Mouse (Mus musculus) testis, adult 2 months (tissue): ENCODE measurements around the gene Sptbn1. TPM values are rescaled to one million over a fixed set of nuclear protein-coding genes. Genes with fewer than 3 reads are reported as not detected.

Experiments used
- H3K27ac ChIP-seq: fragments of 200-500 bp; 2 replicates; pipeline ENCODE4 v1.5.1; 2012; ENCODE audit warnings: low read depth, low read length; ENCODE audit not compliant: control insufficient read depth, insufficient read depth
- H3K27me3 ChIP-seq: fragments of 200-500 bp; 2 replicates; pipeline ENCODE4 v1.6.1; 2012; ENCODE audit warnings: mild to moderate bottlenecking, low read length, moderate library complexity; ENCODE audit not compliant: control insufficient read depth, insufficient read depth
- H3K36me3 ChIP-seq: fragments of 200-500 bp; 2 replicates; pipeline ENCODE4 v1.6.1; 2012; ENCODE audit warnings: mild to moderate bottlenecking, low read length; ENCODE audit not compliant: control insufficient read depth, insufficient read depth
- H3K4me1 ChIP-seq: fragments of 200-500 bp; 2 replicates; pipeline ENCODE4 v1.6.1; 2012; ENCODE audit warnings: low read length; ENCODE audit not compliant: control insufficient read depth, insufficient read depth
- H3K4me3 ChIP-seq: fragments of 200-500 bp; 2 replicates; pipeline ENCODE4 v1.5.1; 2012; ENCODE audit warnings: low read depth, mild to moderate bottlenecking, low read length, moderate library complexity, mixed read lengths; ENCODE audit not compliant: control insufficient read depth
- CTCF ChIP-seq: fragments of 200-500 bp; IDR thresholded peaks from 2 replicates; pipeline ENCODE4 v1.5.1; 2012; ENCODE audit warnings: low read depth, mild to moderate bottlenecking, inconsistent platforms, low read length, moderate library complexity; ENCODE audit not compliant: control insufficient read depth, insufficient read depth, insufficient replicate concordance
- POLR2A ChIP-seq: fragments of 200-500 bp; IDR thresholded peaks from 2 replicates; pipeline ENCODE4 v1.6.1; 2012; ENCODE audit warnings: low read depth, mild to moderate bottlenecking, inconsistent platforms, low read length, moderate library complexity; ENCODE audit not compliant: control insufficient read depth
- polyA plus RNA-seq: library from polyadenylated mRNA; depleted of rRNA; stranded (reverse); fragments of >200 nt; gene quantifications from 2 replicates; pipeline ENCODE4 v1.2.3, GENCODE M21; 2012

Gene Sptbn1
- polyA plus RNA-seq, 1 experiment: 21.8 TPM

- no peaks in the 10 kb centered on the region for H3K36me3 ChIP-seq
These were observed 124.9 kb downstream of the Sptbn1 start for GRCm38 (mm10) chr11:30143090-30143489.

GRCm38 (mm10) chr11:30139165-30139826 is 128.7 kb downstream of the Sptbn1 start:
- no peak for TF ChIP-seq POLR2A
- TF ChIP-seq CTCF: no peak
- Histone ChIP-seq H3K4me1 (no peaks in the 10 kb centered on the region; the same call in 1 of the 2 replicates), H3K27me3 (no peaks in the 10 kb centered on the region), H3K36me3 (no peaks in the 10 kb centered on the region), H3K27ac (no peak overlapping the region), H3K4me3 (no peak overlapping the region)

More at GRCm38 (mm10) chr11:30143090-30143489, 124.9 kb downstream of the Sptbn1 start:
- Histone ChIP-seq H3K27me3 (no peaks in the 10 kb centered on the region), H3K4me1 (no peaks in the 10 kb centered on the region; the same call in 1 of the 2 replicates), H3K27ac (peak overlapping the region; percentile 37), H3K4me3 (peak overlapping the region; percentile 37; the same call in 1 of the 2 replicates)
- TF ChIP-seq CTCF (no peak), POLR2A (no peak)

DNA sequence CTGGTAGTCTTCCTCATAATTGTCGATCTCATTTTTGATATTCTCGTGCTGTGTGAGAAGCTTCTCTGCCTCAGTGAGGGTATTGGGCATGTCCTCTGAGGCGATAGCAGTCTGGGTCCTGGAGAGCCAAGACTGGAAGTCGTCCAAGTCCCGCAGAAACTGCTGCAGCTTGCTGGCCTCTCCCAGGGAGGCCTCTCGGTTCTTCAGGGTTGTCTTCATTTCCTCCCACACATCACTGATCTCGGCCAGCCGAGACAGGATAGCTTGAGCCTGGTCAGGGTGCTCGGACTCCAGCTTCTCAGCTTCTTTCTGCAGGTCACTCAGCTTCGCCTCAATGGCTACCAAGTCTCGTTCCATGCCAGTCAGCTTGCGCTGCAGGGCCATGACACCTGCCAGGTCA is 130.9 kb downstream of the Sptbn1 start:
- no peak for TF ChIP-seq CTCF
- Histone ChIP-seq H3K27me3 (no peaks in the 10 kb centered on the region), H3K4me3 (no peak overlapping the region), H3K4me1 (no peaks in the 10 kb centered on the region; the same call in 1 of the 2 replicates), H3K27ac (no peak overlapping the region), H3K36me3 (no peaks in the 10 kb centered on the region)

DNA sequence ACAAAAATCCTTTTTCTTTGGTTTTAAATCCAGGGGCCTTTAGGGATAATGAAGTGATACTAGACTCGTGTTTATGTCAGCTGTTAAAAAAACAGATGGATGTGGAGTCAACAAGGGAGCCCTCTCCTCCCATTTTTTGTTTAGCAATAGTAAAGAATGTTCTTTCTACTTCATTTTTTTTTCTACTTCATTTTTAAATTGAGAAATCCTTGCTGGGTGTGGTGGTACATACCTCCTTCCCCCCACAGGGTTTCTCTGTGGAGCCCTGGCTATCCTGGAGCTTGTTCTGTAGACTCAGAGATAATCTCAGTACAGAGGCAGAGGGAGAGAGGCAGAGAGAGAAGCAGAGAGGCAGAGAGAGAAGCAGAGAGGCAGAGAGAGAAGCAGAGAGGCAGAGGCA is 133.9 kb downstream of the Sptbn1 start:
- Histone ChIP-seq H3K27me3 (no peaks in the 10 kb centered on the region), H3K4me3 (no peak overlapping the region), H3K36me3 (no peaks in the 10 kb centered on the region), H3K27ac (no peak overlapping the region), H3K4me1 (no peaks in the 10 kb centered on the region; the same call in 1 of the 2 replicates)
- TF ChIP-seq CTCF (no peak), POLR2A (no peak)

DNA sequence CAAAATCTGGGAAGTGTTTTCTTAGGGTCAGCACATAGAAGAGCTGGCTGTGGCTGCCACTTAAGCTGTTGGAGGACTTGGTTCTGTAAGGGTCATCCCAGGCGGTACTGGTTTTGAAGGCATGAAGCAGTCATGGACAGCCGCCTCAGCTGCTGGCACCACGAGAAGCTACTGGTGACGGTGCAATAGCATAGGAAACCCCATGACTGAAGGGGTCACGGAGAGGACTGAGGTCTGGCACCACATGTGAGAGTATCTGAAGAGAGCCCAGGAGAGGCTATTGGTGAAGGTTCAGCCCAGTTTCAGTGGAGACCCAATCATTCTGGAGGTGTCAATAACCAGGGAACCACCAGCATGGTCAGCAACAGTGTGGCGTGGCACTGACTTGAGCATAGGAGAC is 135.4 kb downstream of the Sptbn1 start:
- no peak for TF ChIP-seq POLR2A
- TF ChIP-seq CTCF: no peak
- Histone ChIP-seq H3K27me3 (no peaks in the 10 kb centered on the region), H3K36me3 (no peaks in the 10 kb centered on the region), H3K27ac (no peak overlapping the region), H3K4me1 (no peaks in the 10 kb centered on the region; the same call in 1 of the 2 replicates), H3K4me3 (no peak overlapping the region)

GRCm38 (mm10) chr11:30131640-30132039 is 136.3 kb downstream of the Sptbn1 start:
- H3K36me3 ChIP-seq: no peaks in the 10 kb centered on the region
- TF ChIP-seq CTCF (no peak), POLR2A (no peak)

GRCm38 (mm10) chr11:30129339-30129738 is 138.6 kb downstream of the Sptbn1 start:
- Histone ChIP-seq H3K27ac (no peak overlapping the region), H3K4me1 (no peaks in the 10 kb centered on the region), H3K36me3 (no peaks in the 10 kb centered on the region), H3K27me3 (no peaks in the 10 kb centered on the region), H3K4me3 (no peak overlapping the region)
- TF ChIP-seq CTCF (no peak), POLR2A (no peak)

More at GRCm38 (mm10) chr11:30131640-30132039, 136.3 kb downstream of the Sptbn1 start:
- Histone ChIP-seq H3K4me3 (no peak overlapping the region), H3K27me3 (no peaks in the 10 kb centered on the region), H3K27ac (no peak overlapping the region), H3K4me1 (no peaks in the 10 kb centered on the region)

GRCm38 (mm10) chr11:30126840-30127239 is 141.1 kb downstream of the Sptbn1 start:
- no peak overlapping the region for H3K27ac ChIP-seq
- TF ChIP-seq POLR2A (no peak), CTCF (no peak)
- no peaks in the 10 kb centered on the region for H3K27me3 ChIP-seq
- no peak overlapping the region for H3K4me3 ChIP-seq
- H3K36me3 ChIP-seq: no peaks in the 10 kb centered on the region
- H3K4me1 ChIP-seq: no peaks in the 10 kb centered on the region
